Mouse (Mus musculus): ENCODE data around the gene Mmp20. TPM values are rescaled to one million over a fixed set of nuclear protein-coding genes. Genes with fewer than 3 reads are reported as not detected.

The Mmp20 gene
- total and polyA plus RNA-seq, 3 experiments: not detected

DNA sequence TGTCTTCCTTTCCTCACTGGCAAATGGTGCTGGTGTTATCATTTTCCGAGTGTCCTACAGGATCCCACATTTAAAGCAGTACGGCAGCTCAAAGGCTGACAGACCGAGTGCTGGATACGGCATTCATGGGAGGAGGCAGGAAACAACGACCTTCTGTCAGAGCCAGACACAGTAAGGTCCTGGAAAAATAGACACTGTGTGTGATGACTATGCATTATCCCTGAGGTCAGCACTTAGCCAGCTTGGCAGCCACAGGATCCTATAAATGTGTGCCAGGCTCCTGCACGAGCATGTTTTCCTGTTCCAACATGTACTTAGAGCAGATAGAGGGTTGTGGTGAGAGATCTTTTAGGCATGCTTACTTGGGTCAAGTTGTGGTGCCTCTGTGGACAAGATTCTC is 24.0 kb upstream of the Mmp20 start:
- no peak for TF ChIP-seq POLR2A (IDR thresholded peaks at IDR 0.05; ENCODE audit: insufficient read depth, low read depth, low read length)
- TF ChIP-seq CTCF (IDR thresholded peaks at IDR 0.05): no peak
- TF ChIP-seq EP300 (IDR thresholded peaks at IDR 0.05; ENCODE audit: insufficient read depth, low read depth, low read length): no peak
- H3K27me3 ChIP-seq (ENCODE audit: control insufficient read depth, insufficient read depth, low read length): no peaks in the 10 kb centered on the region
- DNase-seq: no peak
- H3K4me1 ChIP-seq (ENCODE audit: control insufficient read depth, insufficient read depth, low read length): no peaks in the 10 kb centered on the region
- H3K36me3 ChIP-seq (ENCODE audit: control insufficient read depth, insufficient read depth, low read length): no peaks in the 10 kb centered on the region
- no peaks in the 10 kb centered on the region for H3K79me2 ChIP-seq (replicated peaks; ENCODE audit: control insufficient read depth, insufficient read depth, low read length)
- intact Hi-C loops (cut with DNase I): loop anchor here (5.0 kb wide), 2 partner anchors 603 to 1358 kb away; no protein-coding TSS in a partner anchor
- no peak overlapping the region for H3K27ac ChIP-seq
- H3K4me3 ChIP-seq: no peak overlapping the region
- 17% methylated on average over 6 of the region's 6 CpGs for WGBS
- no peak overlapping the region for H3K9ac ChIP-seq (ENCODE audit: low read depth, low read length)

DNA sequence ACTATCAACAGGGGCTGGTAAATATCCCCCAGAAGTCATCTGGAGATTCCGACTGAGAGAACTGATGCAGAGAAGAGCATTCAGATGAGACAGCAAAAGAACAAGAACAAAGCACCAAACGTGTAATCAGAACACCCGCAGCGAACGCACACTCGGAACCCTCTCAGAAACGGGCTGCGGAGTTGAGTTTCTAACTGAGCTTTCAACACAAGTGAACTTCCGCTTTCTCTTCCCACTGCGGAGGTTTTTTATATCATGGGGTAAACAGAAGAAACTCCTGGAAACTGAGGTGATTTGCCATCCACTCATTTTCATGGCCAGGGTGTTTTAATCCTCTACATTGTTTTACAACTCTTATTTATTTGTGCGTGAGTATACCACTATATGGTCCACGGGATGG is 22.4 kb upstream of the Mmp20 start:
- DNase-seq: no peak
- H3K4me3 ChIP-seq: no peak overlapping the region
- intact Hi-C loops (cut with DNase I): no loop called here
- H3K27ac ChIP-seq: no peak overlapping the region
- no peak overlapping the region for H3K9ac ChIP-seq (ENCODE audit: low read depth, low read length)
- H3K36me3 ChIP-seq (ENCODE audit: control insufficient read depth, insufficient read depth, low read length): no peaks in the 10 kb centered on the region
- H3K27me3 ChIP-seq (ENCODE audit: control insufficient read depth, insufficient read depth, low read length): no peaks in the 10 kb centered on the region
- TF ChIP-seq POLR2A (IDR thresholded peaks at IDR 0.05; ENCODE audit: insufficient read depth, low read depth, low read length): no peak
- no peak for TF ChIP-seq CTCF (IDR thresholded peaks at IDR 0.05)
- no peak for TF ChIP-seq EP300 (IDR thresholded peaks at IDR 0.05; ENCODE audit: insufficient read depth, low read depth, low read length)
- WGBS: 80% methylated on average over 12 of the region's 12 CpGs
- H3K4me1 ChIP-seq (ENCODE audit: control insufficient read depth, insufficient read depth, low read length): no peaks in the 10 kb centered on the region
- H3K79me2 ChIP-seq (replicated peaks; ENCODE audit: control insufficient read depth, insufficient read depth, low read length): no peaks in the 10 kb centered on the region

DNA sequence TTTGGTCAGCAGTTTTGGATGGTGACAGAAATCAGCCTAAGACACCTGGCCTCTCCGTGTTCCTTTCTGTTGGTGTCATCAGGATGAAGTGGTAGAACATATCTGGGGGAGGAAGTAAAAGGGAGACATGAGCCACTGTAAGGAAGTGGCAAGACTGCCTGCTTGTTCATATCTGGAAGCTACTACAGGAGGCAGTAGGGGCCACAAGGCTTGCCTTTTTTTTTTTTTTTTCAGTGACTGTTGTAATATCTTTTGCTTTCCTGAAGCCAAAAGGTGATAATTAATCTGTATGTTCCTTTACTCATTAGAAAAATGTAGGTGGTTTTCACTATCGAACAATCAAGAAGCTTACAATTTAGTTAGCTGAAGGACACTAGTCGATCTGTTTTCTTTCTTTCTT is 5.4 kb upstream of the Mmp20 start:
- intact Hi-C loops (cut with DNase I): no loop called here
- no peaks in the 10 kb centered on the region for H3K79me2 ChIP-seq (replicated peaks; ENCODE audit: control insufficient read depth, insufficient read depth, low read length)
- no peak overlapping the region for H3K27ac ChIP-seq
- no peak for DNase-seq
- H3K4me1 ChIP-seq (ENCODE audit: control insufficient read depth, insufficient read depth, low read length): no peaks in the 10 kb centered on the region
- TF ChIP-seq EP300 (IDR thresholded peaks at IDR 0.05; ENCODE audit: insufficient read depth, low read depth, low read length) (no peak), POLR2A (IDR thresholded peaks at IDR 0.05; ENCODE audit: insufficient read depth, low read depth, low read length) (no peak), CTCF (IDR thresholded peaks at IDR 0.05) (no peak)
- H3K9ac ChIP-seq (ENCODE audit: low read depth, low read length): no peak overlapping the region
- no peaks in the 10 kb centered on the region for H3K27me3 ChIP-seq (ENCODE audit: control insufficient read depth, insufficient read depth, low read length)
- 62% methylated on average over 3 of the region's 3 CpGs for WGBS
- H3K36me3 ChIP-seq (ENCODE audit: control insufficient read depth, insufficient read depth, low read length): no peaks in the 10 kb centered on the region
- H3K4me3 ChIP-seq: no peak overlapping the region

DNA sequence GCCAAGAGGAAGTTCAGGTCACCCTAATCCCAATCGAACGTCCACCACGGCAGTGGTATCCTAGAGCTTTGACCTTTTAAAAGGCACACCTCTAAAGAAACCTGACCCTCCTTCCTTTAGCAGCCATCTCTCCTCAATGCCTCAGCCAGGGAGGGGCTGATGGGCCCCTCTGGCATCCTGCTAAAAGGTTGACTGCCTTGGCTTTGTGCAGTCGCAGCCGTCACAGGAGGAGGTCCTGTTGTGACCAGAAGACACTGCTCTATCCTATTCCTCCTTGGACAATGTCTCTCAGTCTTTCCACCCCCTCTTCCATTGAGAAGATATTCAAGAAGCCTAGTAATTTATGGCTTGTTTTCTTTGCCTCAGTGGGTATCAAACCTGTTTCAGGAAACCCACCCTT is 5.9 kb downstream of the Mmp20 start:
- no peaks in the 10 kb centered on the region for H3K27me3 ChIP-seq (ENCODE audit: control insufficient read depth, insufficient read depth, low read length)
- intact Hi-C loops (cut with DNase I): no loop called here
- DNase-seq: no peak
- no peak overlapping the region for H3K9ac ChIP-seq (ENCODE audit: low read depth, low read length)
- WGBS: 36% methylated on average over 5 of the region's 5 CpGs
- H3K4me3 ChIP-seq: no peak overlapping the region
- no peaks in the 10 kb centered on the region for H3K36me3 ChIP-seq (ENCODE audit: control insufficient read depth, insufficient read depth, low read length)
- H3K79me2 ChIP-seq (replicated peaks; ENCODE audit: control insufficient read depth, insufficient read depth, low read length): no peaks in the 10 kb centered on the region
- H3K27ac ChIP-seq: no peak overlapping the region
- H3K4me1 ChIP-seq (ENCODE audit: control insufficient read depth, insufficient read depth, low read length): no peaks in the 10 kb centered on the region
- TF ChIP-seq POLR2A (IDR thresholded peaks at IDR 0.05; ENCODE audit: insufficient read depth, low read depth, low read length) (no peak), EP300 (IDR thresholded peaks at IDR 0.05; ENCODE audit: insufficient read depth, low read depth, low read length) (no peak), CTCF (IDR thresholded peaks at IDR 0.05) (no peak)

- TF ChIP-seq EP300 (IDR thresholded peaks at IDR 0.05; ENCODE audit: insufficient read depth, low read depth, low read length): no peak
- TF ChIP-seq CTCF (IDR thresholded peaks at IDR 0.05): no peak
- TF ChIP-seq POLR2A (IDR thresholded peaks at IDR 0.05; ENCODE audit: insufficient read depth, low read depth, low read length): no peak
- no peak overlapping the region for H3K9ac ChIP-seq (ENCODE audit: low read depth, low read length)
- no peaks in the 10 kb centered on the region for H3K79me2 ChIP-seq (replicated peaks; ENCODE audit: control insufficient read depth, insufficient read depth, low read length)
- no peaks in the 10 kb centered on the region for H3K27me3 ChIP-seq (ENCODE audit: control insufficient read depth, insufficient read depth, low read length)
- DNase-seq: no peak
- intact Hi-C loops (cut with DNase I): no loop called here
- no peak overlapping the region for H3K27ac ChIP-seq
- H3K4me1 ChIP-seq (ENCODE audit: control insufficient read depth, insufficient read depth, low read length): no peaks in the 10 kb centered on the region
- no peaks in the 10 kb centered on the region for H3K36me3 ChIP-seq (ENCODE audit: control insufficient read depth, insufficient read depth, low read length)
- H3K4me3 ChIP-seq: no peak overlapping the region
- WGBS: 83% methylated on average over 3 of the region's 3 CpGs
These were observed 19.9 kb downstream of the Mmp20 start for GRCm38 (mm10) chr9:7647901-7648300.

DNA sequence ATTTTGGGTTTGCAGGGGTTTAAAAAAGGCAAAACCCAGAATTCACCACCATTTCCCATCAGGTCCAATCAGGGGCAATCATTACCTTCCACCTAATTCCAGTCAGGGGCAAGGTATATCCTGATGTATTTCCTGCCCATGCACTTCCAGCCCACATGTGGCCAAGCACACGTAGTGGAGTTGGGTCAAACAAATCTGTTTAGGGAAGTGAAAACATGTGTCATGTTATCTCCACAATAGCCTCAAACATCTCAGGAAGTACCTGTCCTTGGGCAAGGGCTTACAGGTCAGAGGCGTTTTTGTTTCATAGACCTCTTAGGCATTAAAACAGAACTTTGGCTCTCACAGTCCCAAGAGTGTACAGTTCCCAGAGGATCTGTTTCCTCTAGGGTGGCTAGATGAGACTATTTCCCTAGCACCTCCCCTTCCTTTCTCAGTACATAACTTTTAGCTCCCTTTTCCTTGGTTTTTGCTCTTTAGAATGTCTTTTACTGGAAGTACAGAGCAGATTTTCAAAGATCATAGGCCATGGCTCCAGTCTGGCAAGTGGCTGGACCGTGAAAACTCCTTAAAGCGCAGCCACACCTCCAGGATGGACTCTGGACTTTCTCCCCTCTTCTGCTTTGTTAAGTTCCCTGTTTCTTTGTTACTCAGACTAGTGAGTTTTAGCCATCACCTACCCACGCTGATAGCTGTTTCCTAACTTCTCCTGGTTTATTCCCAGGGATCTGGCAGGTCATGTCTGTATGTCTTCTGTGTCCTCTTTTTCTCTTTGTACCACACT is 22.6 kb downstream of the Mmp20 start:
- no peak overlapping the region for H3K4me3 ChIP-seq
- TF ChIP-seq EP300 (IDR thresholded peaks at IDR 0.05; ENCODE audit: insufficient read depth, low read depth, low read length): no peak
- TF ChIP-seq POLR2A (IDR thresholded peaks at IDR 0.05; ENCODE audit: insufficient read depth, low read depth, low read length): no peak
- TF ChIP-seq CTCF (IDR thresholded peaks at IDR 0.05): no peak
- no peak for DNase-seq
- intact Hi-C loops (cut with DNase I): no loop called here
- H3K36me3 ChIP-seq (ENCODE audit: control insufficient read depth, insufficient read depth, low read length): no peaks in the 10 kb centered on the region
- no peaks in the 10 kb centered on the region for H3K4me1 ChIP-seq (ENCODE audit: control insufficient read depth, insufficient read depth, low read length)
- no peaks in the 10 kb centered on the region for H3K79me2 ChIP-seq (replicated peaks; ENCODE audit: control insufficient read depth, insufficient read depth, low read length)
- H3K27ac ChIP-seq: no peak overlapping the region
- 56% methylated on average over 5 of the region's 5 CpGs for WGBS
- H3K9ac ChIP-seq (ENCODE audit: low read depth, low read length): no peak overlapping the region
- no peaks in the 10 kb centered on the region for H3K27me3 ChIP-seq (ENCODE audit: control insufficient read depth, insufficient read depth, low read length)

All from heart, adult 2 months (tissue).